Mouse (Mus musculus): ENCODE measurements at regions not wholly inside any gene's neighbourhood (a gene's known extent, or its start where the extent isn't known, plus 50 kb on each side); places are given as distances from the start of the nearest gene placed in this dataset.

- ATAC-seq (ENCODE audit: borderline replicate concordance, extremely low read depth, low FRiP score, low TSS enrichment) = no peak
- Histone ChIP-seq H3K27ac (no peak overlapping the region), H3K4me1 (peaks cover 3% of the 10 kb centered on the region; the same call in 1 of the 2 replicates), H3K4me2 (no peak overlapping the region), H3K36me3 (no peaks in the 10 kb centered on the region), H3K4me3 (no peak overlapping the region), H3K27me3 (no peaks in the 10 kb centered on the region), H3K9ac (no peak overlapping the region), H3K9me3 (no peaks in the 10 kb centered on the region)
- WGBS = 84% methylated on average over 3 of the region's 3 CpGs
Observed at GRCm38 (mm10) chr8:127780596-127780995, 577.8 kb upstream of the Nrp1 start.

DNA sequence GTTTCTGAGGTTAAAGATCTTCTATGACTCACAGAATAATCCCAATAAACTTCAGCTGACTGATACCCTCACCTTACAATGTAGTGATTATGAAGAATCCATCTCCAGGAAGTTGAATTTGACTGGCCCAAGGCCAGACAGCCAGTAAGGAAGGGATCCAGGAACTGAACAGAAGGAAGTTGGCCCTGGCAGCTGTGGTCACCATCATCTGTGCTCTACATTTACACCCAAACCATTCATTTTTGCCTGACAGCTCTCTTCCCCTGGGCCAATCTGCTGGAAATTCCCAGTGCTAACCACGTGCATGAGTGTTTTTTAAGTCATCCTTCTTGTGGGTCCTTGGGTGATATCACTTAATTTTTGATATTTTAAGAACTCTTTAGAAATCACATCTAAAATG is 577.4 kb upstream of the Nrp1 start:
- Histone ChIP-seq H3K4me3 (no peak overlapping the region), H3K27me3 (no peaks in the 10 kb centered on the region), H3K4me1 (no peaks in the 10 kb centered on the region), H3K27ac (no peak overlapping the region), H3K9me3 (no peaks in the 10 kb centered on the region), H3K9ac (no peak overlapping the region), H3K36me3 (no peaks in the 10 kb centered on the region), H3K4me2 (no peak overlapping the region)
- no peak for ATAC-seq (ENCODE audit: borderline replicate concordance, extremely low read depth, low FRiP score, low TSS enrichment)
- WGBS = 50% methylated on average over 1 of the region's 1 CpGs

GRCm38 (mm10) chr8:127792611-127793010 is 565.8 kb upstream of the Nrp1 start:
- no peak for ATAC-seq (ENCODE audit: borderline replicate concordance, extremely low read depth, low FRiP score, low TSS enrichment)
- Histone ChIP-seq H3K27me3 (no peaks in the 10 kb centered on the region), H3K27ac (no peak overlapping the region), H3K4me3 (no peak overlapping the region), H3K9ac (no peak overlapping the region), H3K4me2 (no peak overlapping the region), H3K9me3 (no peaks in the 10 kb centered on the region), H3K4me1 (no peaks in the 10 kb centered on the region), H3K36me3 (no peaks in the 10 kb centered on the region)
- WGBS = 91% methylated on average over 5 of the region's 5 CpGs

- Histone ChIP-seq H3K9ac (no peak overlapping the region), H3K4me3 (no peak overlapping the region), H3K4me2 (no peak overlapping the region), H3K27me3 (no peaks in the 10 kb centered on the region), H3K9me3 (no peaks in the 10 kb centered on the region), H3K36me3 (no peaks in the 10 kb centered on the region), H3K4me1 (peaks cover 21% of the 10 kb centered on the region), H3K27ac (no peak overlapping the region)
- ATAC-seq (ENCODE audit: borderline replicate concordance, extremely low read depth, low FRiP score, low TSS enrichment) = no peak
- WGBS = 69% methylated on average over 6 of the region's 6 CpGs
Observed at GRCm38 (mm10) chr8:127799849-127800471, 558.4 kb upstream of the Nrp1 start.

GRCm38 (mm10) chr8:127802136-127802535 is 556.3 kb upstream of the Nrp1 start:
- ATAC-seq (ENCODE audit: borderline replicate concordance, extremely low read depth, low FRiP score, low TSS enrichment) = peak; percentile 50; the same call in 1 of the 2 replicates
- no peak overlapping the region for H3K4me2 ChIP-seq
- peaks cover 21% of the 10 kb centered on the region for H3K4me1 ChIP-seq
- H3K4me3 ChIP-seq = no peak overlapping the region
- H3K9ac ChIP-seq = no peak overlapping the region
- peak overlapping the region; percentile 56 for H3K27ac ChIP-seq
- no peaks in the 10 kb centered on the region for H3K9me3 ChIP-seq
- 45% methylated on average over 7 of the region's 7 CpGs for WGBS
- H3K27me3 ChIP-seq = no peaks in the 10 kb centered on the region
- no peaks in the 10 kb centered on the region for H3K36me3 ChIP-seq

GRCm38 (mm10) chr8:127802661-127803333 is 555.6 kb upstream of the Nrp1 start:
- H3K4me2 ChIP-seq = no peak overlapping the region
- peaks cover 21% of the 10 kb centered on the region for H3K4me1 ChIP-seq
- H3K36me3 ChIP-seq = no peaks in the 10 kb centered on the region
- H3K4me3 ChIP-seq = no peak overlapping the region
- peak; percentile 83; the same call in 1 of the 2 replicates for ATAC-seq (ENCODE audit: borderline replicate concordance, extremely low read depth, low FRiP score, low TSS enrichment)
- no peaks in the 10 kb centered on the region for H3K27me3 ChIP-seq
- H3K9me3 ChIP-seq = no peaks in the 10 kb centered on the region
- 22% methylated on average over 5 of the region's 5 CpGs for WGBS
- H3K9ac ChIP-seq = no peak overlapping the region
- H3K27ac ChIP-seq = peak overlapping the region; percentile 56

DNA sequence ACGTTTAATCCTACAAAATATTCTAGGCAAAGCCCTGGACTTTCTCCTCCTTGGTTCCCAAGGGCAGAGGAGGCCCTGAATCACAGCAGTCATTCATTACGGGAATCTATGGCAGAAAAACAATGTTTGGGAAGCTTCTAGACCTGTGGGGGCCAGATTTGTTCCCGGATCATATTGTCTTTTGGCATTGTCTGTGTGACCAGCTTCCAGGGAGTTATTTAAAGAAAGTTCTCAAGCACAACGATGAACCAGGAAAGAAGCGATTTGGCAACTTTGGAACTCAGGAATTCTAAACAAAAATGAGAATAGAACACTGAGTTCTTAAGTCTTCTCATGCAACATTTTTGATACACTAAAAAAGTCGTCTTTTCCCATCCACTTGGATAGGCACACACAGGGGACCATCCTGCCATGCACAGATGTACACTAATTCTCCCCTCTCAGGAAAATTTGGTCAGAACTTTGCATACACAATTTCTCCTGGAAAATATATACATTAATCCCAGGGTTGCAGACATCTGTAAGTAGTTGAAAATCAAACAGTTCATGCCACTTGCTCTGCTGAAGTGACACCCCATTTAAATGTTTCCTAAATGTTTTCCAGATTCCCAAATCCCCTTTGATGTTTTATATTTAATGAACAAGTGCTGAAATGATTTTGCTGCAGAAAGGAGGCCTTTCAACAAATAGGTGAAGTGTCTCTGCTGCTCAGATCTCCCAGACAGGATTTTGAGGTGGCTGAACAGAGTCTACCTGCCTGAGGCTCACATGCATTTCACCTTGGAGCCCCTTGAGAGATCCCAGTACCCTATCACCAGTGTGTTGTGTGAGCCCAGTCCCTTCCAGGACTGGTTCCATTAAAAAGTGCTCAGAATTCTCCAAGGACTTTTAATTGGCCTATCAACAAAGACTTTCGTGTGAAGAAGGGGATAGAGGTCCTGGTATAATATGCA is 548.9 kb upstream of the Nrp1 start:
- Histone ChIP-seq H3K36me3 (no peaks in the 10 kb centered on the region), H3K4me3 (no peak overlapping the region), H3K4me2 (no peak overlapping the region), H3K27me3 (no peaks in the 10 kb centered on the region), H3K9me3 (no peaks in the 10 kb centered on the region), H3K9ac (no peak overlapping the region), H3K4me1 (peaks cover 9% of the 10 kb centered on the region), H3K27ac (peak overlapping the region; percentile 45)
- 41% methylated on average over 7 of the region's 7 CpGs for WGBS
- no peak for ATAC-seq (ENCODE audit: borderline replicate concordance, extremely low read depth, low FRiP score, low TSS enrichment)

DNA sequence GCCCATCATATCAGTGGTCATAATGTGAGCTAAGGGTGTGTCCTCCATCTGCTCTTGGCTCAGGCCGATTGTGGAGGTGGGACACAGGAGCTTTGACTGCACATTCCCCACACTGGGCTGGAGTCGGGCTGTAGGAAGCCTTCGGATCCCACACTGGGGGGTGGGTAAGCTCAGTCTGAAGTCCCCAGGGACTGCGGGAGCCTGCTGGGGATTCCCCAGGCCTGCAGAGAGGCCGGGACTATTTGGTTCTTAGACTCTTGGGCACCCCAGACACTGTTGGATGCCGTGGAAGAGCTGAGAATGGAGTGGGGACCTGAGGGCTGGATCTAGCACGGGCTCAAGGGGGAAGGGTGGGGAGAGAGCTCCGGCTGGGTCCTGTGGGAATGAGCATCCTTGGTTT is 547.1 kb upstream of the Nrp1 start:
- Histone ChIP-seq H3K27me3 (no peaks in the 10 kb centered on the region), H3K9ac (no peak overlapping the region), H3K4me2 (no peak overlapping the region), H3K36me3 (no peaks in the 10 kb centered on the region), H3K4me3 (no peak overlapping the region), H3K9me3 (no peaks in the 10 kb centered on the region), H3K4me1 (peaks cover 9% of the 10 kb centered on the region), H3K27ac (no peak overlapping the region)
- WGBS = 80% methylated on average over 8 of the region's 8 CpGs
- 0 out of 2 replicates have a peak, but pooled peaks have one; percentile 35 for ATAC-seq (ENCODE audit: borderline replicate concordance, extremely low read depth, low FRiP score, low TSS enrichment)

DNA sequence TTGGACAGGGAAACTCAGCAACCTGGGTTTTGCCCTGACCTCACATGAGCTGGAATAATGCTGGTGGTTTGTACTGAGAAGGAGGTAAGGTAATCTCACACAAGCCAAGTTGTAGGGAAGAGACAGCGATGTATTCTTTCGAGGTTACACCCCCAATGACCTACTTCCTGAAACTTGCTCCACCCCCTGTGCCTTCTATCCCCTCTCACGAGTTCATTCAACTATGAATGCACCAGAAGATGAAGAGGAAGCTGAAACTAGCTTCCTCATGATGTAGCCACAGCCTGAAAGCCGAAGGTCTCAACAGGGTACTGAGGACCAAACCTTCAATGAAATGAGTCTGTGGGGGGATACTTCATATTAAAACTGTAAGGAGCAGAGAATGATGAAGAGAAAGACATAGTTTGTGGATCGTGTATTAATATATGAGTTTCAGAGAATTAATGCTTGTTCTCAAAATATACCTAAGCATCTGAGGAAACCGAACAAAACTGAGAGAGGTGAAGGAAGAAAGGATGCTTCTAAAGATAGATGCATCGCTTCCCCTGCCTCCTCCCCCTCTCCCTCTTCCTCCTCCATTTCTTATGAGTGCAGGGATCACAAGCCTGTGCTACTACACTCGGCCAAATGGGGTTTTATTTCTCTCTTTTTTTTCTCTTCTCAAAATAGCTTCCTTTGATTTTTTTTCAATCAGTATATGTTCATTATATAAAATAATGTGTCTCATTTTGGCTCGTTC is 543.5 kb upstream of the Nrp1 start:
- 71% methylated on average over 9 of the region's 9 CpGs for WGBS
- ATAC-seq (ENCODE audit: borderline replicate concordance, extremely low read depth, low FRiP score, low TSS enrichment) = no peak
- no peaks in the 10 kb centered on the region for H3K4me1 ChIP-seq
- no peak overlapping the region for H3K9ac ChIP-seq
- no peak overlapping the region for H3K4me3 ChIP-seq
- H3K9me3 ChIP-seq = no peaks in the 10 kb centered on the region
- H3K4me2 ChIP-seq = no peak overlapping the region
- H3K27me3 ChIP-seq = no peaks in the 10 kb centered on the region
- no peak overlapping the region for H3K27ac ChIP-seq
- no peaks in the 10 kb centered on the region for H3K36me3 ChIP-seq

GRCm38 (mm10) chr8:127820741-127821170 is 537.6 kb upstream of the Nrp1 start:
- Histone ChIP-seq H3K9me3 (no peaks in the 10 kb centered on the region), H3K27ac (no peak overlapping the region), H3K4me1 (no peaks in the 10 kb centered on the region), H3K4me3 (no peak overlapping the region), H3K27me3 (no peaks in the 10 kb centered on the region), H3K9ac (no peak overlapping the region), H3K4me2 (no peak overlapping the region), H3K36me3 (no peaks in the 10 kb centered on the region)
- no peak for ATAC-seq (ENCODE audit: borderline replicate concordance, extremely low read depth, low FRiP score, low TSS enrichment)
- WGBS = 37% methylated on average over 1 of the region's 1 CpGs

DNA sequence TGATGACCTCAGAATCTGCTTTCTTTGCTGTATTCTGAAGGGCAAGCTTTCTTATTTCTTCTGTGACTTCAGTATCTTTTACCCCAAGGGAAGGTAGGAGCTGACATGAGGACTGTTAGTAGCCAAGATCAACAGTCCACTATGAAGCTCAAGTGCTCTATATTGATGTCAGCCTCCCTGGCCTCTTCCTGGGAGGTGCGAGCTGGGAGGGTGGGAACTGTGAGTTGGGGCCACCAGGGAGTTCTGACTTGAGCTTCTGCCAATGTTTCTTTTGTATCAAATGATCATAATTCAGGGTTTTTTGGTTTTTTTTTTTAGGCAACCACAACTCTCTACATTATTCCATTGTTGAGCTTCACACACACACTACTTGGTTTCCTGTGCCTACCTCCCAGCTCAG is 536.8 kb upstream of the Nrp1 start:
- Histone ChIP-seq H3K4me1 (no peaks in the 10 kb centered on the region), H3K27me3 (no peaks in the 10 kb centered on the region), H3K9ac (no peak overlapping the region), H3K9me3 (no peaks in the 10 kb centered on the region), H3K4me3 (no peak overlapping the region), H3K36me3 (no peaks in the 10 kb centered on the region), H3K27ac (no peak overlapping the region), H3K4me2 (no peak overlapping the region)
- 56% methylated on average over 1 of the region's 1 CpGs for WGBS
- no peak for ATAC-seq (ENCODE audit: borderline replicate concordance, extremely low read depth, low FRiP score, low TSS enrichment)
